Mouse (Mus musculus) stomach, embryonic 16.5 days (tissue): ENCODE results near the gene Aco1. TPM values are rescaled to one million over a fixed set of nuclear protein-coding genes. Genes with fewer than 3 reads are reported as not detected.

Source experiments
- ATAC-seq: fragments of 200-750 bp; cut with Nextera tagmentation; 2 replicates; pipeline ENCODE4 v1.8.0; 2017; ENCODE audit warnings: moderate number of reproducible peaks, moderate TSS enrichment; ENCODE audit not compliant: insufficient read depth, low FRiP score
- H3K27ac ChIP-seq: fragments of 300-500 bp; sonication (generic); 2 replicates; pipeline ENCODE4 v1.5.1; 2014; ENCODE audit warnings: low read length
- H3K27me3 ChIP-seq: fragments of 300-500 bp; sonication (generic); 2 replicates; pipeline ENCODE4 v1.6.1; 2014; ENCODE audit warnings: low read length, control low read depth, mixed read lengths; ENCODE audit not compliant: control insufficient read depth, insufficient read depth
- H3K36me3 ChIP-seq: fragments of 300-500 bp; sonication (generic); 2 replicates; pipeline ENCODE4 v1.6.1; 2014; ENCODE audit warnings: low read length; ENCODE audit not compliant: control insufficient read depth, insufficient read depth
- H3K4me1 ChIP-seq: fragments of 300-500 bp; sonication (generic); 2 replicates; pipeline ENCODE4 v1.6.1; 2014; ENCODE audit warnings: low read length, control low read depth, mixed read lengths; ENCODE audit not compliant: control insufficient read depth, insufficient read depth
- H3K4me2 ChIP-seq: fragments of 300-500 bp; sonication (generic); 2 replicates; pipeline ENCODE4 v1.6.1; 2014; ENCODE audit warnings: low read depth, low read length, mixed read lengths
- H3K4me3 ChIP-seq: fragments of 300-500 bp; sonication (generic); replicated peaks from 2 replicates; pipeline ENCODE4 v1.5.1; 2014; ENCODE audit warnings: mild to moderate bottlenecking, low read length
- H3K9ac ChIP-seq: fragments of 300-500 bp; sonication (generic); 2 replicates; pipeline ENCODE4 v1.6.1; 2014; ENCODE audit warnings: low read length
- H3K9me3 ChIP-seq: fragments of 300-500 bp; sonication (generic); replicated peaks from 2 replicates; pipeline ENCODE4 v1.6.1; 2016; ENCODE audit warnings: low read length, control low read depth; ENCODE audit not compliant: control insufficient read depth
- WGBS: fragments of 180-500 bp; shearing (Covaris S2); extraction: QIAGEN DNeasy Blood & Tissue Kit; methylation state at CpG from one replicate; pipeline ENCODE4 v1.1.7; 2014; 5-methylcytosine and 5-hydroxymethylcytosine counted together
- polyA plus RNA-seq: library from polyadenylated mRNA; unstranded; fragments of >200 nt; fragmentation: Nextera tagmentation; extraction: Ambion mirVana; gene quantifications from 2 replicates; pipeline ENCODE4 v1.2.1, GENCODE M21; 2015

Aco1 gene
- polyA plus RNA-seq, 1 experiment from 2014 or later: 66.3 TPM

- no peaks in the 10 kb centered on the region for H3K9me3 ChIP-seq
- H3K4me2 ChIP-seq: no peak overlapping the region
- H3K27me3 ChIP-seq: no peaks in the 10 kb centered on the region
- no peak overlapping the region for H3K9ac ChIP-seq
- 0 out of 2 replicates have a peak, but pooled peaks cover 5% of the 10 kb centered on the region for H3K4me1 ChIP-seq
- ATAC-seq: no peak
- H3K27ac ChIP-seq: no peak overlapping the region
- WGBS: 56% methylated on average over 3 of the region's 3 CpGs
- H3K4me3 ChIP-seq: no peak overlapping the region
- peaks cover 8% of the 10 kb centered on the region; the same call in 1 of the 2 replicates for H3K36me3 ChIP-seq
Measured at GRCm38 (mm10) chr4:40217910-40218309, 75.0 kb downstream of the Aco1 start.

GRCm38 (mm10) chr4:40218382-40218781, 75.5 kb downstream of the Aco1 start:
- Histone ChIP-seq H3K27ac (no peak overlapping the region), H3K27me3 (no peaks in the 10 kb centered on the region), H3K9ac (no peak overlapping the region), H3K4me2 (no peak overlapping the region), H3K4me3 (no peak overlapping the region), H3K36me3 (peaks cover 8% of the 10 kb centered on the region; the same call in 1 of the 2 replicates), H3K9me3 (no peaks in the 10 kb centered on the region), H3K4me1 (0 out of 2 replicates have a peak, but pooled peaks cover 5% of the 10 kb centered on the region)
- WGBS: 71% methylated on average over 7 of the region's 7 CpGs
- 0 out of 2 replicates have a peak, but pooled peaks have one; percentile 21 for ATAC-seq

GRCm38 (mm10) chr4:40220437-40220836, 77.6 kb downstream of the Aco1 start:
- Histone ChIP-seq H3K9me3 (no peaks in the 10 kb centered on the region), H3K27me3 (no peaks in the 10 kb centered on the region), H3K36me3 (peaks cover 8% of the 10 kb centered on the region; the same call in 1 of the 2 replicates), H3K9ac (no peak overlapping the region), H3K4me2 (peak overlapping the region; percentile 22; the same call in 1 of the 2 replicates), H3K27ac (no peak overlapping the region), H3K4me1 (0 out of 2 replicates have a peak, but pooled peaks cover 5% of the 10 kb centered on the region), H3K4me3 (no peak overlapping the region)
- 20% methylated on average over 12 of the region's 12 CpGs for WGBS
- no peak for ATAC-seq

- Histone ChIP-seq H3K4me1 (0 out of 2 replicates have a peak, but pooled peaks cover 5% of the 10 kb centered on the region), H3K36me3 (peaks cover 8% of the 10 kb centered on the region; the same call in 1 of the 2 replicates), H3K27me3 (no peaks in the 10 kb centered on the region), H3K9me3 (no peaks in the 10 kb centered on the region), H3K4me3 (no peak overlapping the region), H3K4me2 (0 out of 2 replicates have a peak overlapping the region, but pooled peaks have one; percentile 22), H3K9ac (no peak overlapping the region), H3K27ac (no peak overlapping the region)
- peak; percentile 74; the same call in 1 of the 2 replicates for ATAC-seq
- WGBS: 19% methylated on average over 14 of the region's 14 CpGs
Measured at GRCm38 (mm10) chr4:40221004-40221760, 78.3 kb downstream of the Aco1 start.

- WGBS: 38% methylated on average over 21 of the region's 21 CpGs
- H3K9me3 ChIP-seq: no peaks in the 10 kb centered on the region
- ATAC-seq: no peak
- H3K27ac ChIP-seq: no peak overlapping the region
- H3K4me2 ChIP-seq: no peak overlapping the region
- no peak overlapping the region for H3K4me3 ChIP-seq
- H3K9ac ChIP-seq: no peak overlapping the region
- 0 out of 2 replicates have a peak, but pooled peaks cover under 1% of the 10 kb centered on the region for H3K36me3 ChIP-seq
- H3K4me1 ChIP-seq: 0 out of 2 replicates have a peak, but pooled peaks cover 5% of the 10 kb centered on the region
- H3K27me3 ChIP-seq: no peaks in the 10 kb centered on the region
Measured at GRCm38 (mm10) chr4:40221876-40222585, 79.2 kb downstream of the Aco1 start.

GRCm38 (mm10) chr4:40226095-40226494, 83.2 kb downstream of the Aco1 start:
- Histone ChIP-seq H3K9ac (no peak overlapping the region), H3K4me1 (no peaks in the 10 kb centered on the region), H3K9me3 (no peaks in the 10 kb centered on the region), H3K4me2 (no peak overlapping the region), H3K27me3 (no peaks in the 10 kb centered on the region), H3K36me3 (no peaks in the 10 kb centered on the region), H3K27ac (no peak overlapping the region), H3K4me3 (no peak overlapping the region)
- no peak for ATAC-seq
- 42% methylated on average over 5 of the region's 5 CpGs for WGBS

GRCm38 (mm10) chr4:40227131-40227530, 84.2 kb downstream of the Aco1 start:
- 80% methylated on average over 11 of the region's 11 CpGs for WGBS
- Histone ChIP-seq H3K36me3 (no peaks in the 10 kb centered on the region), H3K4me3 (no peak overlapping the region), H3K4me1 (no peaks in the 10 kb centered on the region), H3K9ac (no peak overlapping the region), H3K9me3 (no peaks in the 10 kb centered on the region), H3K27ac (no peak overlapping the region), H3K27me3 (no peaks in the 10 kb centered on the region), H3K4me2 (no peak overlapping the region)
- ATAC-seq: no peak

- H3K4me3 ChIP-seq: no peak overlapping the region
- no peaks in the 10 kb centered on the region for H3K27me3 ChIP-seq
- 83% methylated on average over 7 of the region's 7 CpGs for WGBS
- H3K9ac ChIP-seq: no peak overlapping the region
- H3K9me3 ChIP-seq: no peaks in the 10 kb centered on the region
- H3K4me1 ChIP-seq: no peaks in the 10 kb centered on the region
- ATAC-seq: no peak
- H3K27ac ChIP-seq: no peak overlapping the region
- H3K36me3 ChIP-seq: no peaks in the 10 kb centered on the region
- H3K4me2 ChIP-seq: no peak overlapping the region
Measured at GRCm38 (mm10) chr4:40227886-40228285, 85.0 kb downstream of the Aco1 start.

- Histone ChIP-seq H3K4me3 (no peak overlapping the region), H3K9ac (no peak overlapping the region), H3K27ac (no peak overlapping the region), H3K36me3 (no peaks in the 10 kb centered on the region), H3K4me2 (no peak overlapping the region), H3K4me1 (no peaks in the 10 kb centered on the region), H3K9me3 (no peaks in the 10 kb centered on the region), H3K27me3 (no peaks in the 10 kb centered on the region)
- whole genome bisulfite sequencing: 89% methylated on average over 6 of the region's 6 CpGs
- no peak for ATAC-seq
Measured at GRCm38 (mm10) chr4:40229723-40230122, 86.8 kb downstream of the Aco1 start.
